Mouse (Mus musculus): ENCODE measurements around the gene Wdr64.

- TF ChIP-seq CTCF (IDR thresholded peaks at IDR 0.05) (no peak), POLR2A (IDR thresholded peaks at IDR 0.05; ENCODE audit: insufficient read depth, low read depth, low read length) (no peak), EP300 (IDR thresholded peaks at IDR 0.05; ENCODE audit: insufficient read depth, low read depth, low read length) (no peak)
Measured at GRCm38 (mm10) chr1:175855515-175855914, 157.1 kb downstream of the Wdr64 start.

Data from heart, adult 2 months (tissue).